Mouse (Mus musculus) neutrophil, adult 5-6 weeks (primary cell): ENCODE measurements around the gene Rhox9. TPM values are rescaled to one million over a fixed set of nuclear protein-coding genes. Genes with fewer than 3 reads are reported as not detected.
"Not testable (repeated sequence)": the region's sequence is repeated elsewhere in the genome, so short reads cannot be mapped to it uniquely, and the experiment has no call there.

ENCODE experiments used
- ATAC-seq: fragments of 151-379, 151-347 bp; 2 replicates; pipeline ENCODE4 v1.8.0; 2017; ENCODE audit warnings: mild to moderate bottlenecking, moderate TSS enrichment; ENCODE audit not compliant: insufficient number of reproducible peaks, poor library complexity, low FRiP score, severe bottlenecking; ENCODE audit errors: extremely low read depth
- total RNA-seq: library from RNA; stranded (forward); fragments of 200-1000 nt; gene quantifications from 2 replicates; pipeline ENCODE4 v1.2.3, GENCODE M21; 2017

The Rhox9 gene
- total RNA-seq = not detected in 2 replicates

DNA sequence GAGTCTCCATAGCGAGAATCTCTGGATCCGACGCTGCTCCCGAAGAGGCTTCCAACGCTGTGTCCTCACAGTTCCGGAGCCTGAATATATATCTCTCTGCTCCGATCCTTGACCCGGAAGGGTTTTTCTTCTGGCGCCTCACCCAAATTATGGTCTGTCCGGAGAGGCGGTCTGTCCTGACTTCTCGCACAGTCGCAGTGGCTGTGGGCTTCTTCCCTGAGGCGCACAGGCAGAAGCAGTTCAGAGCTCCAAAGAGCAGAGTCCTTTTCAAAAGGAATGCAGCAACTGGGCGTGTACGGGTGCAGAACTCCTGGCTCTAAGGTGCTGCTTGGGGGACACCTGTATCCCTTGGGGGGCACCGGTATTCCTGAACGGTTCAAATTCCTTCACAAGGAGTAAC, at the start of gene Rhox9:
Gene Rhox9, minus strand, starts transcription at position 101 of the 400 bp plus-strand sequence.
- not testable (repeated sequence) for ATAC-seq

DNA sequence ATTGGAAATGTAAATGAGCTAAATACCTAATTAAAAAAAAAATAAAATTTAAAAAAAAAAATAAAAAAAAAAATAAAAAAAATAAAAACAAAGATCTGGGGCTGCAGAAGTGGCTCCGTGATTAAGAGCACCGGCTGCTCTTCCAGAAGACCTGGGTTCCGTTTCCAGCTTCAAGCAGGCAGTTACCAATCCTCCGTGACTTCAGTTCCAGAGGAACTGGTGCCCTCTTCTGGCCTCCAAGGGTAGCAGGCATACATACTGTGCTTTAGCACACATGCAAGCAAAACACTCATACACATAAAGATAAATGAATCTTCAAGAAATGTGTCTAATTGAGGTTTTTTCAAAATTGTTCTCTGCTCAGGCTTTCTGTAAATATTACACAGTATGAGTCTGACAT, 14.7 kb upstream of the Rhox9 start:
- ATAC-seq = no peak

DNA sequence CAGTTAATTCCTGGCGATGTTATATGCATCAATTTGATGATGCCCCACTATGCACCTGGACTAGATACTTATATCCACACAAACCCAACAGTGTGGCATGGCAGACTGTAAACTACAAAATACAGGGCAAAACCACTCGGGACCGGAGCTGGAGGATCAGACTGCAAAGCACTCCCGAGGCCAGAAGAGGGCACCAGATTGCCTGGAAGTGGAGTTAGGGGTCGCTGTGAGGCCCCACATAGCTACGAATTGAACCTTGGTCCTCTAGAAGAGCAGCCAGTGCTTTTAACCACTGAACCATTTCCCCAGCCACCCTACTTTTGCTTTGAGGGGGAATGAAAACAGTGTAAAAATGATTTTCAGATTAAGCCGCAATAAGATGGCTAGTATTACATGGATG, 7.0 kb upstream of the Rhox9 start:
- no peak for ATAC-seq

DNA sequence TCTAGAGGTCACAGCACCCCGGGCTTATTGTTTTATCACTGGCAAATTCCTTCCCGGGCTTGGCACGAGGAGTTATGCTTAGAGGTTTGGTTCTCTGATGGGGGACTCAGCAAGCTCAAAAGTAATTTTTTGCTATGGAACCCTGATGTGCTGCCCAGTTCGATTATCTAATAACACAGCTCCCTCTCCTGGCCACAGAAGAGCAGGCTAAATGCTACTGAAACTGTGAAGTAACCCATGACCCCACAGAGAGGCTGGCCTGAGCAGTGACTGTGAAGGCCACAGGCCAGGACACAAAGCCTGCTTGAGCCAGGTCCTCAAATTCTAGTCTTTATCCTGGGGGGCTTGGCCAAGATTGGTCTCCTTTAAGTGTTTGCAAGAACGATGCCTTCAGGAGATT, 2.2 kb upstream of the Rhox9 start:
- no peak for ATAC-seq

DNA sequence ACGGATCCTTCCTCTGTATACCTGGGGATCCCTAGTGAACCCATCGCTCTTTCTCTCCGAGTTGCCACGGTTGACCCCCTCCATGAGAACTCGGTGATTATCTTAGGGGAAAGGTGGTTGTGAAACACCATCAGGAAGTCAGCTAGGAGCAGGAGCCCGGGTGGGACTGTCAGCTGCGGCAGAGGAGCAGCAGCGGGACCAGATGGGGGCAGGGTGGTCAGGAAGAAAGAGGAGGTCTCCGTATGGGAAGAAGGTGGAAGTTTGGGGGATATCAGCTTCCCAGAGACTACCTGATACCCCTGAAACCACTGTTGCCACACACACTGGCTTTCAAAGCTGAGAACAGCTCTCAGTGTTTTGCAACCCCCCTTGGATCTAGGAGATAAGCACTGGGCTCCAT, 4.4 kb downstream of the Rhox9 start, which contains the start of gene Rhox7b:
Gene Rhox7b, minus strand, starts transcription at position 101 of the 400 bp plus-strand sequence.
- ATAC-seq = not testable (repeated sequence)

DNA sequence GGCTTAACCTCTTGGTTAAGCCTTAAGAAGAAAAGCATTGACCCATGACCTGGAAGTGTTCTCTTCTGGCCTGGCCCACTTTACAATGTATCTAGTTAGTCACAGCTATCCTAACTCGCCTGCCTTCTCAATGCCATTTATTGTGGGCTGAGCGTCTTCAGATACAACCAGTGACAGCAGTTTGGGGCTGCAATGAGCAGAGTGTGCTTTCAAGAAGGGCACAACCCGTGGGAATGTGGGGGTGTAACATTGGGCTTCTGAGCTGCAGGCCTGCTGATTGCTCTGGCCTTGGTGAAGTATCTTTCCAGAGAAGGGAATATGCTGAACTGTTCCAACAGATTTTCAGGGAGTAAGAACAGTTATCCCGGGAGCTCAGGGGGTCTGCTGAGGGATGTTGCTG, 22.7 kb downstream of the Rhox9 start, which contains the start of gene Rhox8:
Gene Rhox8, minus strand, starts transcription at position 101 of the 400 bp plus-strand sequence.
- no peak for ATAC-seq

DNA sequence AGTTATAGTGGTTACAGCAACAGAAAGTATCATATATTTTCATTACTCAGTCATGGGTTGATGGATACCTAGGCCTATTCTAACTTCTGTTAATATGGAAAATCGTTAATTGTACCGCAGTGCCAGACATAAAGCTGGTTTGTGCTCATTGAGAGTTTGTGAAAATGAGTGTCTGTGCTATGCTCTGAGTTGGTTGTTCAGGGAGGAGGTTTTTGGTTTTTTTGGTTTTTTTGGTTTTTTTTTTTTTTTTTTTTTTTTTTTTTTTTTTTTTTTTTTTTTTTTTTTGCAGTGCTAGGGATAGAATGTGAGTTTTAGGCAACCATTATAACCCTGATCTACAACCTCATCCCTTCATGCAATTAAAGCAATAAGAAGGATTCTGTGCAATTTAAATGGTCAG, 29.9 kb downstream of the Rhox9 start:
- ATAC-seq = no peak

Other genes starting within 250 kb of the Rhox9 start
- not detected in 2 replicates for gene Rhox3h, start 233.0 kb downstream of the Rhox9 start, total RNA-seq
- gene Rhox2h, start 228.5 kb downstream of the Rhox9 start, total RNA-seq = not detected in 2 replicates
- gene Rhox5, start 96.9 kb downstream of the Rhox9 start, total RNA-seq = not detected in 2 replicates
- not detected in 2 replicates for gene Rhox6, start 74.9 kb downstream of the Rhox9 start, total RNA-seq
- not detected in 2 replicates for gene Rhox7a, start 70.1 kb downstream of the Rhox9 start, total RNA-seq
- 0.93 TPM in 1 of 2 replicates, not detected in the other for gene Rhox8, start 22.8 kb downstream of the Rhox9 start, total RNA-seq
- gene Rhox7b, start 4.5 kb downstream of the Rhox9 start, total RNA-seq = not detected in 2 replicates
- gene Btg1-ps1, start 117.0 kb upstream of the Rhox9 start, total RNA-seq = not detected in 2 replicates
- gene Btg1-ps2, start 141.3 kb upstream of the Rhox9 start, total RNA-seq = not detected in 2 replicates
- not detected in 2 replicates for gene Rhox10, start 164.7 kb upstream of the Rhox9 start, total RNA-seq
- gene Rhox11, start 183.4 kb upstream of the Rhox9 start, total RNA-seq = not detected in 2 replicates
- gene Rhox12, start 209.1 kb upstream of the Rhox9 start, total RNA-seq = not detected in 2 replicates
- not detected in 2 replicates for gene Rhox13, start 219.4 kb upstream of the Rhox9 start, total RNA-seq